Mouse (Mus musculus): Measurements from ENCODE around the gene Gm43517.

DNA sequence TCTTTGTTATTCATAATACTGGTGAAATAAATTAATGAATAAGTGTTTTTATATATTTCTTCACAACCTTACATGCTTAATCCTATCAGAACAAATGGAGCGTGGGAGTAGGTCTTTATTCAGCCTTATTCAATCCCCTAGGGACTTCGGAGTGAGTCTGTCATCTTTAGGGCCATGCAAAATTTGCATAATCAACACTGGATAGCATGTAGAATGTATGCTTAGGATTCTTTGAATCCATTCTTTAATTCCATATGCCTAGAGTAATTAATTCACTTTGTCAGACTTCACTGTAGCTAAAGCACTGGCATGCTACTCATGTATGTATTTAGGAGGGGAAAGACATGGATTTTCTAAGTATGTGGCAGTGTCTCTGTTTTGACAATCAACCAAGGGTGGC lies 24.9 kb downstream of the Gm43517 start:
- no peak for TF ChIP-seq POLR2A (IDR thresholded peaks at IDR 0.05; ENCODE audit: borderline replicate concordance, extremely low read depth, low read depth, low read length)
- TF ChIP-seq CTCF (IDR thresholded peaks at IDR 0.05; ENCODE audit: insufficient read depth, low read length) = no peak

All from lung, adult 2 months (tissue).